Mouse (Mus musculus) forebrain, postnatal 0 days (tissue): Measurements from ENCODE around the gene Sphk1. TPM values are rescaled to one million over a fixed set of nuclear protein-coding genes. Genes with fewer than 3 reads are reported as not detected.
A peak's percentile ranks its signal among the peaks of the same experiment; 100 is the strongest.

ENCODE experiments used
- ATAC-seq: fragments of 200-750 bp; cut with Nextera tagmentation; 2 replicates; pipeline ENCODE4 v1.8.0; 2017; ENCODE audit warnings: mild to moderate bottlenecking, moderate library complexity
- DNase-seq: peaks from one replicate; pipeline ENCODE4 v3.0.0-alpha.2; 2015
- H3K27ac ChIP-seq: fragments of 300-500 bp; sonication (generic); 2 replicates; pipeline ENCODE4 v1.5.1; 2014; ENCODE audit warnings: low read depth, mild to moderate bottlenecking, antibody characterized with exemption, low read length, moderate library complexity, mixed read lengths
- H3K27me3 ChIP-seq: fragments of 300-500 bp; sonication (generic); 2 replicates; pipeline ENCODE4 v1.6.1; 2014; ENCODE audit warnings: mild to moderate bottlenecking, low read length, mixed read lengths; ENCODE audit not compliant: insufficient read depth
- H3K36me3 ChIP-seq: fragments of 300-500 bp; sonication (generic); 2 replicates; pipeline ENCODE4 v1.6.1; 2014; ENCODE audit warnings: mild to moderate bottlenecking, moderate library complexity; ENCODE audit not compliant: insufficient read depth
- H3K4me1 ChIP-seq: fragments of 300-500 bp; sonication (generic); 2 replicates; pipeline ENCODE4 v1.6.1; 2014; ENCODE audit warnings: antibody characterized with exemption; ENCODE audit not compliant: insufficient read depth
- H3K4me2 ChIP-seq: fragments of 300-500 bp; sonication (generic); 2 replicates; pipeline ENCODE4 v1.6.1; 2014; ENCODE audit warnings: low read depth, mild to moderate bottlenecking, moderate library complexity
- H3K4me3 ChIP-seq: fragments of 300-500 bp; sonication (generic); 2 replicates; pipeline ENCODE4 v1.5.1; 2014; ENCODE audit warnings: low read depth, low read length, mixed read lengths
- H3K9ac ChIP-seq: fragments of 300-500 bp; sonication (generic); 2 replicates; pipeline ENCODE4 v1.6.1; 2014; ENCODE audit warnings: mild to moderate bottlenecking
- H3K9me3 ChIP-seq: fragments of 300-500 bp; sonication (generic); 2 replicates; pipeline ENCODE4 v1.6.1; 2016; ENCODE audit warnings: low read length
- CTCF ChIP-seq: sonication (generic); IDR thresholded peaks from 2 replicates; pipeline ENCODE4 v1.5.1; 2016; ENCODE audit warnings: antibody characterized with exemption, control low read depth, low read depth
- WGBS: fragments of 180-500 bp; shearing (Covaris S2); extraction: QIAGEN DNeasy Blood & Tissue Kit; methylation state at CpG from one replicate; pipeline ENCODE4 v1.1.7; 2014; 5-methylcytosine and 5-hydroxymethylcytosine counted together
- polyA plus RNA-seq: library from polyadenylated mRNA; unstranded; fragments of >200 nt; fragmentation: Nextera tagmentation; extraction: Ambion mirVana; gene quantifications from 2 replicates; pipeline ENCODE4 v1.2.1, GENCODE M21; 2015
- total RNA-seq: library from RNA; depleted of rRNA; stranded (reverse); fragments of >200 nt; gene quantifications from 2 replicates; pipeline ENCODE4 v1.2.3, GENCODE M21; 2014

The Sphk1 gene
- total and polyA plus RNA-seq, 2 experiments from 2014 or later, result 10.2 to 13.8 TPM

GRCm38 (mm10) chr11:116565283-116566041 lies 34.7 kb downstream of the Sphk1 start:
- no peak for DNase-seq
- no peak overlapping the region for H3K9ac ChIP-seq
- no peaks in the 10 kb centered on the region for H3K4me1 ChIP-seq
- no peak overlapping the region for H3K27ac ChIP-seq
- no peaks in the 10 kb centered on the region for H3K36me3 ChIP-seq
- no peak overlapping the region for H3K4me2 ChIP-seq
- 80% methylated on average over 7 of the region's 7 CpGs for WGBS
- TF ChIP-seq CTCF, result no peak
- no peak for ATAC-seq
- no peaks in the 10 kb centered on the region for H3K27me3 ChIP-seq
- no peaks in the 10 kb centered on the region for H3K9me3 ChIP-seq
- H3K4me3 ChIP-seq, result no peak overlapping the region

- Histone ChIP-seq H3K27me3 (no peaks in the 10 kb centered on the region), H3K4me1 (no peaks in the 10 kb centered on the region), H3K4me3 (no peak overlapping the region), H3K36me3 (peaks cover 4% of the 10 kb centered on the region; the same call in 1 of the 2 replicates), H3K4me2 (no peak overlapping the region), H3K9ac (no peak overlapping the region), H3K27ac (no peak overlapping the region), H3K9me3 (no peaks in the 10 kb centered on the region)
- 86% methylated on average over 8 of the region's 8 CpGs for WGBS
- DNase-seq (no peak), ATAC-seq (no peak)
- no peak for TF ChIP-seq CTCF
These were observed 36.8 kb downstream of the Sphk1 start for GRCm38 (mm10) chr11:116567531-116567930.

GRCm38 (mm10) chr11:116570821-116571220 lies 40.1 kb downstream of the Sphk1 start:
- no peak overlapping the region for H3K9ac ChIP-seq
- no peaks in the 10 kb centered on the region for H3K27me3 ChIP-seq
- TF ChIP-seq CTCF, result no peak
- ATAC-seq (no peak), DNase-seq (no peak)
- H3K27ac ChIP-seq, result no peak overlapping the region
- no peaks in the 10 kb centered on the region for H3K9me3 ChIP-seq
- H3K4me3 ChIP-seq, result no peak overlapping the region
- H3K36me3 ChIP-seq, result peaks cover 4% of the 10 kb centered on the region; the same call in 1 of the 2 replicates
- no peaks in the 10 kb centered on the region; the same call in 1 of the 2 replicates for H3K4me1 ChIP-seq
- 74% methylated on average over 7 of the region's 7 CpGs for WGBS
- H3K4me2 ChIP-seq, result no peak overlapping the region

DNA sequence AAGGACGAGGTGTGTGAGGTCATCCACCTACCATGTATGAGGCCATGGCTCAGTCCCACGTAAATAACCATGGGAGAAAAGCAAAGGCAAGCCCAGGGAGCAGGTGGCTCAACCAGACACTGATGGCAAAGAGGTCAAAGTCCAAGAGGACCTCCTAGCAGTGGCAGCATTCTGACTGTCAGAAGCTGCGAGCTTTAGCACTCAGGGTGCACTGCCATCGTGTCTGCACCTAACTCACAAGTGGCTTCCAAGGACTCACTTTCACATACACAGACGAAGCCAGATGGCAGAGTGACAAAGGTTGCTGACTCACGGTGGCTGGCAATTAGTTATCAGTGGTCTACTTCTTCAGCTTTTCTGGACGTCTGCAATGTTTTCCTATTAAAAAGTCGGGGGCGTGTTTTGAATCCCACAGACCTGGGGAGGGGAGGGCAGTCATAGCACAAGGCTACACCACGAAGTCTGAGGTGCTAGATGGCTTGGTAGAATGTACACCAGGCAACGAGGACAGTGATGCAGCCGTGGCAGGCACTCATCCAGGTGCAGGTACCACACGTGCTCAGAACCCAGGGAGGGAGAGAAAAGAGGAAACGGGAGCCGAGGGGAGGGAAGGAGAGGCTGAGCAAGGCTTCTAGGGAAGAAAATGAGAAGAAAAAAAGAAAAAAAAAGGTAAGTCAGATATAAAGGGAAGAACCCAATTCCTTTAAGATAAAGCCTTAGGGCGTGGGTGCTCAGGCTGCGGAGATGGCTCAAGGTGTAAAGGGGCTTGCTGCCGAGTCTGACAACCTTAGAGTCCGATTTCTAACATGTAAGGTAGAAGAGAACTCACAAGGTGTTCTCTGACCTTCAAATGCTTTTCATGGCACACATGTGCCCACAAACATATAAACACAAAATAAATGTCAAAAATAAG lies 41.3 kb downstream of the Sphk1 start:
- 77% methylated on average over 19 of the region's 19 CpGs for WGBS
- H3K4me1 ChIP-seq, result no peaks in the 10 kb centered on the region; the same call in 1 of the 2 replicates
- H3K9me3 ChIP-seq, result no peaks in the 10 kb centered on the region
- ATAC-seq, result no peak
- no peaks in the 10 kb centered on the region for H3K27me3 ChIP-seq
- H3K27ac ChIP-seq, result no peak overlapping the region
- no peak for DNase-seq
- H3K36me3 ChIP-seq, result peaks cover 4% of the 10 kb centered on the region; the same call in 1 of the 2 replicates
- H3K4me2 ChIP-seq, result no peak overlapping the region
- no peak for TF ChIP-seq CTCF
- no peak overlapping the region for H3K4me3 ChIP-seq
- H3K9ac ChIP-seq, result no peak overlapping the region

GRCm38 (mm10) chr11:116572756-116573543 lies 42.2 kb downstream of the Sphk1 start:
- no peaks in the 10 kb centered on the region for H3K9me3 ChIP-seq
- H3K36me3 ChIP-seq, result peaks cover 4% of the 10 kb centered on the region; the same call in 1 of the 2 replicates
- H3K4me1 ChIP-seq, result no peaks in the 10 kb centered on the region; the same call in 1 of the 2 replicates
- H3K9ac ChIP-seq, result no peak overlapping the region
- no peak for TF ChIP-seq CTCF
- no peak overlapping the region for H3K27ac ChIP-seq
- DNase-seq (no peak), ATAC-seq (0 out of 2 replicates have a peak, but pooled peaks have one; percentile 12)
- H3K4me2 ChIP-seq, result no peak overlapping the region
- no peak overlapping the region for H3K4me3 ChIP-seq
- H3K27me3 ChIP-seq, result no peaks in the 10 kb centered on the region
- WGBS, result 60% methylated on average over 12 of the region's 12 CpGs

- H3K4me1 ChIP-seq, result peaks cover 10% of the 10 kb centered on the region; the same call in 1 of the 2 replicates
- no peak for TF ChIP-seq CTCF
These were observed 43.8 kb downstream of the Sphk1 start for GRCm38 (mm10) chr11:116574486-116574885.

More at GRCm38 (mm10) chr11:116574486-116574885, 43.8 kb downstream of the Sphk1 start:
- DNase-seq (no peak), ATAC-seq (no peak)
- Histone ChIP-seq H3K4me3 (no peak overlapping the region), H3K9me3 (no peaks in the 10 kb centered on the region), H3K4me2 (no peak overlapping the region), H3K27me3 (no peaks in the 10 kb centered on the region), H3K9ac (no peak overlapping the region), H3K36me3 (peaks cover 4% of the 10 kb centered on the region; the same call in 1 of the 2 replicates), H3K27ac (no peak overlapping the region)
- WGBS, result 57% methylated on average over 6 of the region's 6 CpGs
